Mouse (Mus musculus) hindbrain, embryonic 13.5 days (tissue): ENCODE data around the gene Bsn. TPM values are rescaled to one million over a fixed set of nuclear protein-coding genes. Genes with fewer than 3 reads are reported as not detected.

ENCODE experiments used
- ATAC-seq: fragments of 200-750 bp; cut with Nextera tagmentation; 2 replicates; pipeline ENCODE4 v1.8.0; 2017; ENCODE audit warnings: moderate TSS enrichment; ENCODE audit not compliant: low FRiP score
- H3K27ac ChIP-seq: fragments of 300-500 bp; sonication (generic); 2 replicates; pipeline ENCODE4 v1.5.1; 2015; ENCODE audit warnings: inconsistent platforms, mild to moderate bottlenecking, moderate library complexity
- H3K27me3 ChIP-seq: fragments of 300-500 bp; sonication (generic); 2 replicates; pipeline ENCODE4 v1.6.1; 2015; ENCODE audit warnings: mild to moderate bottlenecking, inconsistent platforms
- H3K36me3 ChIP-seq: fragments of 300-500 bp; sonication (generic); 2 replicates; pipeline ENCODE4 v1.6.1; 2015; ENCODE audit warnings: mild to moderate bottlenecking, inconsistent platforms
- H3K4me1 ChIP-seq: fragments of 300-500 bp; sonication (generic); replicated peaks from 2 replicates; pipeline ENCODE4 v1.6.1; 2015; ENCODE audit warnings: inconsistent platforms
- H3K4me2 ChIP-seq: fragments of 300-500 bp; sonication (generic); 2 replicates; pipeline ENCODE4 v1.6.1; 2015; ENCODE audit warnings: inconsistent platforms, mild to moderate bottlenecking, moderate library complexity
- H3K4me3 ChIP-seq: fragments of 300-500 bp; sonication (generic); 2 replicates; pipeline ENCODE4 v1.5.1; 2015; ENCODE audit warnings: mild to moderate bottlenecking, inconsistent platforms
- H3K9ac ChIP-seq: fragments of 300-500 bp; sonication (generic); 2 replicates; pipeline ENCODE4 v1.6.1; 2015; ENCODE audit warnings: mild to moderate bottlenecking, inconsistent platforms
- H3K9me3 ChIP-seq: fragments of 300-500 bp; sonication (generic); 2 replicates; pipeline ENCODE4 v1.6.1; 2016; ENCODE audit warnings: inconsistent platforms
- WGBS: fragments of 180-500 bp; shearing (Covaris S2); methylation state at CpG from one replicate; pipeline ENCODE4 v1.1.7; 2015; 5-methylcytosine and 5-hydroxymethylcytosine counted together
- microRNA-seq: library from miRNA; unstranded; fragments of <30 nt; microRNA quantifications from one replicate; pipeline ENCODE4, GENCODE M21; 2016
- polyA plus RNA-seq: library from polyadenylated mRNA; unstranded; fragments of >200 nt; fragmentation: Nextera tagmentation; extraction: Ambion mirVana; gene quantifications from 2 replicates; pipeline ENCODE4 v1.2.1, GENCODE M21; 2015

Gene Bsn
- polyA plus RNA-seq, 1 experiment from 2014 or later = 8.3 TPM

- H3K4me1 ChIP-seq = peaks cover 28% of the 10 kb centered on the region
- H3K9me3 ChIP-seq = no peaks in the 10 kb centered on the region
- H3K4me2 ChIP-seq = no peak overlapping the region
- no peak for ATAC-seq
- no peak overlapping the region for H3K27ac ChIP-seq
- H3K27me3 ChIP-seq = no peaks in the 10 kb centered on the region
- H3K36me3 ChIP-seq = peaks cover 65% of the 10 kb centered on the region
- H3K9ac ChIP-seq = 0 out of 2 replicates have a peak overlapping the region, but pooled peaks have one; percentile 19
- WGBS = 89% methylated on average over 4 of the region's 4 CpGs
- no peak overlapping the region for H3K4me3 ChIP-seq
These were observed 143.6 kb downstream of the Bsn start for GRCm38 (mm10) chr9:108046582-108046981.

Small RNAs within 50 kb of the gene (microRNA-seq; reads per million reads assigned to microRNA genes)
- gene Gm47303 (not detected), gene Mir7088 (not detected)

Other genes starting within 250 kb of the Bsn start
- 7.7 and 9.5 TPM in 2 replicates for gene Traip, start 240.2 kb downstream of the Bsn start, polyA plus RNA-seq
- gene Uba7, start 214.9 kb downstream of the Bsn start, polyA plus RNA-seq = 4.8 and 5.8 TPM in 2 replicates
- gene Gm20661, start 207.3 kb downstream of the Bsn start, polyA plus RNA-seq = 1.1 and 1.4 TPM in 2 replicates
- gene Inka1, start 204.5 kb downstream of the Bsn start, polyA plus RNA-seq = 20.2 and 21.3 TPM in 2 replicates
- 2.0 and 2.6 TPM in 2 replicates for gene Cdhr4, start 197.9 kb downstream of the Bsn start, polyA plus RNA-seq
- gene Gm20662, start 194.0 kb downstream of the Bsn start, polyA plus RNA-seq = 0.60 and 0.79 TPM in 2 replicates
- gene Ip6k1, start 187.9 kb downstream of the Bsn start, polyA plus RNA-seq = 103 and 107 TPM in 2 replicates
- gene Gmppb, start 141.1 kb downstream of the Bsn start, polyA plus RNA-seq = 20.1 and 21.1 TPM in 2 replicates
- gene Amigo3, start 137.2 kb downstream of the Bsn start, polyA plus RNA-seq = 3.1 and 3.4 TPM in 2 replicates
- gene Mst1, start 109.9 kb downstream of the Bsn start, polyA plus RNA-seq = not detected in 2 replicates
- gene Rnf123, start 107.0 kb downstream of the Bsn start, polyA plus RNA-seq = 42.8 and 43.1 TPM in 2 replicates
- gene Apeh, start 95.8 kb downstream of the Bsn start, polyA plus RNA-seq = 57.7 and 57.8 TPM in 2 replicates
- gene Dag1, start 73.6 kb upstream of the Bsn start, polyA plus RNA-seq = 55.5 and 60.4 TPM in 2 replicates
- gene Nicn1, start 100.0 kb upstream of the Bsn start, polyA plus RNA-seq = 135 and 143 TPM in 2 replicates
- 32.1 and 33.3 TPM in 2 replicates for gene Amt, start 106.5 kb upstream of the Bsn start, polyA plus RNA-seq
- 279 and 287 TPM in 2 replicates for gene Rhoa, start 115.7 kb upstream of the Bsn start, polyA plus RNA-seq
- gene Tcta, start 115.8 kb upstream of the Bsn start, polyA plus RNA-seq = 55.0 and 63.3 TPM in 2 replicates
- 503 and 518 TPM in 2 replicates for gene Gpx1, start 148.5 kb upstream of the Bsn start, polyA plus RNA-seq
- 125 and 141 TPM in 2 replicates for gene Usp4, start 157.5 kb upstream of the Bsn start, polyA plus RNA-seq
- gene 1700102P08Rik, start 202.4 kb upstream of the Bsn start, polyA plus RNA-seq = 1.7 and 2.3 TPM in 2 replicates
- 1.0 and 1.2 TPM in 2 replicates for gene Ccdc36, start 238.1 kb upstream of the Bsn start, polyA plus RNA-seq
- not detected in 2 replicates for gene BC048562, start 246.1 kb upstream of the Bsn start, polyA plus RNA-seq